Mouse (Mus musculus): ENCODE results near the gene Tspan14.
A peak's percentile ranks its signal among the peaks of the same experiment; 100 is the strongest.

Tspan14 gene

GRCm38 (mm10) chr14:40917632-40918031 is 49.0 kb downstream of the Tspan14 start:
- DNase-seq (ENCODE audit: low read depth), result peak; percentile 82

DNA sequence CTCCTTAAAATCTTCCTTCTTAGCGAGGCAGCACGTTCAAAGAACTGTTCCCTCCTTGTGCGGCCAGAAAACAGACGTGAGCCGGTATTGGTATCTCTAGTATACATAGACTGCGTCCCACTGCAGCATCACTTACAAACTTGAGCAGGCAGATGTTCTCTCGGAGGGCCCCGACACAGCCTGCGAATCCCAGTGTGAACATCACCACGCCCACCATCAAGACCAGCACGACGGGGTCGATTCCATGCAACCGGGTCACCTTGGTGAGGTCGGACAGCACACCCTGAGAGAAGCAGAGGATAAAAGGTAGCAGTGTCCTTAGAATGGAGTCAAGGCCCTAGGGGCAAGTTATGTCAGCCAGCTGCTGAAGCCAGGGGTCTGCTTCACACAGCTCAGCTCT is 49.9 kb downstream of the Tspan14 start:
- DNase-seq (ENCODE audit: low read depth), result no peak

DNA sequence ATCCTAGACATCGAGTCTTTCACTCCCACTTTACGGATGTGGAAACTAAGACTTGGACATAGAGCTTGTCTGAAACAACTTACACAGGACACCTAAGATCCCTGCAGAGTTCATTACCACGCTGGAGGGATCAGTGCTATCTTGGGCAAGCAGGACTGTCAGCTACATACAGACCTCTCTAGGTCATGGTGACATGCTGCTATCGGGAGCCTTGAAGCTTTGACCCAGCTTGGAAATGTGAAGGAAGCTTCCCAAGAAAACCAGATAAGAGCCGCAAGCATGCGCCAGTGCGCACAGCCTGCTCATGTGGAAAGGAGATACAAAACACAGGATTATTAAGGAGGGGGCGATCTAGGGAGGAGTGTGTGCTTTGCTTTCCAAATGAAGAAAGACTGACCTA is 50.8 kb downstream of the Tspan14 start:
- DNase-seq (ENCODE audit: low read depth), result no peak

GRCm38 (mm10) chr14:40914701-40915100 is 51.9 kb downstream of the Tspan14 start:
- DNase-seq (ENCODE audit: low read depth), result no peak

DNA sequence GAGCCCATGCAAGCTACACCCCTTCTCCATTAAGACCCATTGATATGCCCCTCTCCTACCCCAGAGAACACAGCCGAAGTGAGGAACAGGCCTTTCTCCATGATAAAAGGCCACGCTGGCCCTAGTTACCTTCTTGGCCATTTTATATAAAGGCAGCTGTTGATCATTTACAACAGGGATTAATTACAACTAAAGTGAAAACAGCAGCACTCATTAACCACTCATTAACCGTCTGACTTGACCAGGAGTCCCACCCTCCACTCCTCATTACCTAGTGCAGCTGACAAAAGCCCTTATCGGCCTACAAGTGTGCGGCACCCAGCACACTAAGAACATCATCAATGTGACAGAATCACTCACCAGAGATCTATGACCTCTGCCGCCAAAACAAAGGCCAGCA is 52.9 kb downstream of the Tspan14 start:
- DNase-seq (ENCODE audit: low read depth), result no peak

DNA sequence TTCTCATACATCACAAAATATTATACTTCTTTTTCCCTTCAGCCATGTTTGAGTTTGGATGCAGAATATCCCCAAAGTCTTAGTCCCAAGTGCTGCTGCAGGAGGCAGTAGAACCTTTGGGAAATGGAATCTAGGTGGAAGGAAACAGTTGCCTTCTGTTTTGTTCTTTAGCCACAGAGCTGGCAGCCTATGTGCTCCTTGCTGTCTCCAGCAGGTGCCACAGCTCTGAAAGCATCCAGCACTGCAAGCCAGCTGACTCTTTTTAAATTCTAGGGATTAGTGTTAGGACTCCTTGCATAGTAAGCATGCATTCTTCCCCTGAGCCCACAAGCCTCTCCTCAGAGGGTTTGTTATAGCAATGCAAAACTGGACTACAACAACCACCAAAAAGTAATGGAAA is 55.1 kb downstream of the Tspan14 start:
- no peak for DNase-seq (ENCODE audit: low read depth)

DNA sequence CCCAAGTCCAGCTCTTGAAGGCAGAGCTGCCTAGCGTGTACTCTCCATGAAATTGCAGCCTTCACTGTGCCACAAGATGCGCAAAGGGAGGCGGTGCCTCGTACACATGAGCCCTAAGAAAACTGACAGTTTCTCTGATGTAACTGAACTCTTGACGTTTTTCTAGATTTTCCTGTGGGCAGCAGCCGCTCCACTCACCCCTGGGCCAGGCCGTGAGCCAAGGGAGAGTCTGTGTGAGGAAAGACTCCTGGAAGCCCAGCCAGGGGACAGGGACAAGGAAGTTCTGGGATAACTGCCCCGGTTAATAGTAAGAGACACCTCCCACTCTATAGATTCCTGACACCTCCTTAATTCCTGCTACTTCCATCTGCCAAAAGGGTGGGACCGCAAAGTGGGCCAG is 57.8 kb downstream of the Tspan14 start:
- DNase-seq (ENCODE audit: low read depth), result no peak

DNA sequence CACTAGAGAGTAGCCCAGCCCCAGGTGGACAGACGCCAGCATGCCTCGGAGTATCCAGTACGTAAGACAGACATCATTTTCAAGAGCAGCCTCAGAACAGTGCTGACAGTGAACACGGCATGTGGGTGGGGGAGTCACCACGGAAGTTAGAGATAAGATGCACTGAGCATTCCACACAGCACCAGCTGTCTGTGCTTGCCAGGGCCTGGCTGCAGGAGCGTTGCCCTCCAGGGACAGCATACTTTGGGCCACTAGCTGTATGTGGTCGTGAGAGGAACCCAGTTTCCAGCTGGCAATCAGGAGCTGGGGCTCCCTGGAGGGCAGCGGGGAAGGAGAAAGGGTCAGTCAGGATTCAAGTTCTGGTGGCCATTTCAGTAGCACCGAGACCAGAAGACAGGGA is 59.8 kb downstream of the Tspan14 start:
- no peak for DNase-seq (ENCODE audit: low read depth)

DNA sequence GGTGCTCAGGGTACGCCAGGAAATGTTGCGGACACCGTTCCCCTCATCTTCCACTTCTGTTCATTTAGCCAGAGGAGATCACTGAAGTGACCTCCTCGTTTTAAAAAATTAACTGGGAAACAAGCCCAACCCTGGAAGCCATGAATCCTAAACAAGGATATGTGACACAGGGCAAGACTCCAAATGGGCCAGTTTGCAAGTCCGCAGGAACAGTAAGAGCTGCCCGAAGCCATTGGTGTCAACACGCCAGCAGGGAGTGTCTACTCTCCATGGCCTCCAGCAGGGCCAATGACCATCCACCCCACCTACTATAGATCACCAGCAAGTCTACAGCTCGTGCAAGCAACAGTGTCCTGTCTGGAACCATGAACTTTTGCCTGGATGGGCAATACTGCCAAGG is 60.8 kb downstream of the Tspan14 start:
- DNase-seq (ENCODE audit: low read depth), result no peak

DNA sequence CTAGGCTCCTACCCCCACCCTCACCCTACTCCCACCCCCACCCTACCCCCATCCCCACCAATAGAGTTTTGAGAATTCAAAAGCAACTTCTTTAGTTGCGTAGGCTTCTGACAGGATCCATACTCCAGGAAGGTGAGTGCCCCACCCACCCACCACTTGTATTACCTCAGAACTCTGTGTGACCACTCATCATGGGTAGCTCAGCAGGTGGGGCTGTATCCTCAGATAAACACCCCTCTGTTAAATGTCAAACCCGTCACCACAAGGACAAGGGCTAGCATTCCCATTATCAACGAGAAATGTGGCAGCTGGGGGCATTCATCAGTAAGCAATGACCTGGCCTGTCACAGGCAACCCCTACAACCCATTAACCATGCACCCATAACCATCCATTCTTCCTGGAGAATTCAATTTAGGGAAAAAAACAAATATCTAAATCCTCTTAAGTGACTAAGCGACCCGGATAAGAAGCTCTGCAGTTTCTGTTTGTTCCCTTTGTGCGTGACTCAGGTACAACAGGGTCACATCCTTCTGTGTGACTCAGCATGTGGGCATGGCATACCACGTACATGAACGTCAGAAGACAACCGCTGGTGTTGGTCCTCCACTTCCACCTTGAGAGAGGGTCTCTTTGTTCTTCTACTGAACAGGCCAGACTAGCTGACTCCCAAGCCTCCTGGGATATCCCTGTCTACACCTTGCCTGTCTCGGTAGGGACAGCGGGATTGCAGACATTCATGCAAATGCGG is 64.1 kb downstream of the Tspan14 start:
- no peak for DNase-seq (ENCODE audit: low read depth)

DNA sequence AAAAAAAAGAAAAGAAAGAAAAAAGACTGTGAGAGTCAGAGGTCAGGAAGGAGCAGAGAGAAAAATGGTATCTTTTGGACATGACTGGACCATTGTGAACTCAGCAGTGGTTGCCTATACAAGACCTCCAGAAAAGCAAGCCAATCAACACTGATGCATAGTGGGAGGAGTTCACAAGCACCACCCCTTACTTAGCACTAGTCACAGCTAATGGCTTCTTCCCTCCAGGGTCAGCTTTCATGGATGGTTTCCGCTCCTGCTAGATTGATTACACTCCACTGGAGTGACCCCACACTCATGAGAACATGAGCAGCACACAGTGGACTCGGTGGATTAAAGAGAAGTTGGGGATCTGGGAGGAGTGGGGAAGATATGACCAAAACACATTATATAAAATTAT is 66.3 kb downstream of the Tspan14 start:
- no peak for DNase-seq (ENCODE audit: low read depth)

DNA sequence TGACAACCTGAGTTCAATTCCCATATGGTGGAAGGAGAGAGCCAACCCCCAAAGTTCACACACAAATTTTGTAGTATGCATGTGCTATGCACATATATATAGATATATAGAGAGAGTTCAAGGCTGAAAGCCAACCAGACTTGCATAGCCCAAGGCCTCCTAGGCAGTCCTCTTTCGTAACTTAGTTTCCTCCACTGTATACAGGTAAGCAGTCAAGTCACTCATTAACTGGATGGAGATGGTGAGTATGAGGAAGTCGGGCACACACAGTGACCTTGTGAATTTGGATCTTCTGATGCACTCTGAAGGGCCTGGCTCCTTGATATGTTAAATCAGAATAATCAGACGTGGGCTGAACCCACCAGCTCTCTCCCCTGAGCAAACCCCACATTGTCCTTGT is 68.7 kb downstream of the Tspan14 start:
- DNase-seq (ENCODE audit: low read depth), result no peak

DNA sequence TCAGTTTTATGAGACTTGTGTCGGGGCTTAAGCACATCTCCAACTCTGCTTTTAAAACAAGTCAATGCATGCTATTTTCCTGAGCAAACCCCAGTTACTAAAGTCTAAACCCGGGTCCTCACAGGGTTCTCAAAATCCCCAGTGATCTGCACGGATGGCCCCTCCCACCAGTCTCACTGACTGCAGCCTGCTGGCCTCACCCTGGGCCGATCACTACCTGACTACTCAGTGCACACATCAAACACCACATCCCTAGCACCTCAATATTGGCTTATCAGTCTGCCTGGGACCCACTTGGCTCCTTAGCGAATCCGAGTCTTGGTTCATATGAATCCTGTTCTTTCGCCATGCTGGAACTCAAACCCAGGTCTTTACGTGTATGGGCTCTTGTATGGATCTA is 70.9 kb downstream of the Tspan14 start:
- DNase-seq (ENCODE audit: low read depth), result no peak

DNA sequence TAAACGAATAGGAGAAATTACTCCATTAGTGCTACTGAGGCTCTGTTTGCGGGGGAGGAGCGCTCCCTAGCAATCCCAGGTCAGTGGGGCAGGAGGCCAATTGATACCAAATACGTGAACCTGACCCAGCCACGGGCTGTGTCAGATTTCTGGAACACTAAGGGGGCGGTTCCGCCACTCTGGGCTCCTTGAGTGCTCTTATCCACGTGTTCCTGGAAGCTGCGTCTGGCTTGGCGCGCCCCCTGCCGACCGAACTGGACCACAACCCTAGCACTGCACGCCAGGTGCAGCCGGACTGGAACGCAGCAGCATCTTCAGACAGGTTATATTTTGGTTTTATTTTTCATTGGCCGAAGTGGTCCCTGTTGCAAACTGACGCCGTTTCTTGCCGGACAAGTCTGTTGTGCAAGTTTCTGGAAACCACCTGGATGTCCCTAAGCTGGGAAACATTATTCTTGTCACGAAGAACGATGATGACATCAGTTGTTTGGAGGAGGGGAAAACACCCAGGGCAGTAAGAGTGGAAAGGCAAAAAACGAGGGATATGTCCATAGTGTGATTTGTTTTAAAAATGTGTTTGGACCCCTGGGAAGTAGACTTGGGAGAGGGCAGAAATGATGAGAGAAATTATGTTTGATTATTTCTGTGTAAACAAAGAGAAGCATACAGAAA is 71.9 kb downstream of the Tspan14 start:
- DNase-seq (ENCODE audit: low read depth), result peak; percentile 51

DNA sequence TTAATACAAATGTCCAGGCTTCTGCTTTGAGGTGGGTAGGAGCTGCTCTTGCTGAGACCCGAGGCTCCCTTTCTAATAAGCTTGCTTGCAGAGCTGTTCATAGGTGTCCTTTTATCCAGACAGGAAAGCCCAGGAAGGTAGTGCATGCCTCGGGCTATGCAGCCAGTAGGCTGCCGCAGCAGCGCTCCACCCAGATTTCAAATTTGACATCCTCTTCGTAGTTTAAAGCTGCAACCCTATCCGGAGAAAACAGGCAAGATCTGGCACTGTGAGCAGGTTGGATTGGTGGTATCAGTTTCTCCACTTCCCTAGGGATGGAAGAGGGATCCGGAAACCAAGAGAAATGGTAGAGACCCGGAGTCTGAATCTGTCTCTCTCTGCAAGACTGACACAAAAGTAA is 72.7 kb downstream of the Tspan14 start:
- no peak for DNase-seq (ENCODE audit: low read depth)

DNA sequence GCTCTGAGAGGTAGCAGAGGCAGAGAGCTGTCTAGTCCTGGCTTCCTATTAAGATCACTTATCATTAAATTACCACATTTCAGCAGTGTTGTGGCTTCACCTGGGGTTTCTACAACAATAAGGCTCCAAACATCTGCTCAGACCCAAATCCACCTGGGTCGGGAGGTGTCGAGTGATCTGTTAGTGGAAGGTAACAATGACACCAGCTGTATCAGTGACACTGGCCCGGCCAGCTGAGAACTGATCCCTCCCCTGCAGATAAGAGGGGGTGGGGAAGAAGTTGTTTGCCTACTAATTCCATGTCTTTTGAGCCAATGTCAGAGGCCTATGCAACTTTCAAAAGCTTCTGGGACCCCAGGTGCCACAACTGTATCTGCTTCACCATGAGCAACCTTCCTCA is 73.4 kb downstream of the Tspan14 start, which contains the start of gene Sh2d4b:
Gene Sh2d4b, minus strand, starts transcription at position 71 of the 400 bp plus-strand sequence.
- no peak for DNase-seq (ENCODE audit: low read depth)

GRCm38 (mm10) chr14:40892326-40892825 is 74.2 kb downstream of the Tspan14 start:
- DNase-seq (ENCODE audit: low read depth), result no peak

DNA sequence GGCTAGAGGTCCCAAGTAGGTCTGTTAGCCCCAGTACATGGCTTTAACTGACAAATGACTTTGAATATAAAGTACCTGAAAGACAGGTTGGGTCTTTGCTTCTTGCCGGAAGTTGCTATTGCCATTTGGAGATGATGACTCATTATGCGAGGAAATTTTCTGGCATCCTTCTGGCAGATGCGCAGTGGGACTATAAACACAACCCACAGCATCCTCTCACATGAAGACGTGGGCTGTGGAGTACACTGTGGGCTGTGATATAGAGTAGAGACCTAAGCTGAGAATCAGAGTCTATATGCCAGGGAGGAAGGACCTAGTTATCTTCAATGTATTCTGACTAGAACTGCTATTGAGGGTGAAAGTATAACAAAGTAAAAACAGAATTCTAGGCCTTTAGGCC is 75.1 kb downstream of the Tspan14 start:
- no peak for DNase-seq (ENCODE audit: low read depth)

GRCm38 (mm10) chr14:40889704-40890103 is 76.9 kb downstream of the Tspan14 start:
- no peak for DNase-seq (ENCODE audit: low read depth)

- DNase-seq (ENCODE audit: low read depth), result no peak
Observed at GRCm38 (mm10) chr14:40889181-40889580, 77.4 kb downstream of the Tspan14 start.

DNA sequence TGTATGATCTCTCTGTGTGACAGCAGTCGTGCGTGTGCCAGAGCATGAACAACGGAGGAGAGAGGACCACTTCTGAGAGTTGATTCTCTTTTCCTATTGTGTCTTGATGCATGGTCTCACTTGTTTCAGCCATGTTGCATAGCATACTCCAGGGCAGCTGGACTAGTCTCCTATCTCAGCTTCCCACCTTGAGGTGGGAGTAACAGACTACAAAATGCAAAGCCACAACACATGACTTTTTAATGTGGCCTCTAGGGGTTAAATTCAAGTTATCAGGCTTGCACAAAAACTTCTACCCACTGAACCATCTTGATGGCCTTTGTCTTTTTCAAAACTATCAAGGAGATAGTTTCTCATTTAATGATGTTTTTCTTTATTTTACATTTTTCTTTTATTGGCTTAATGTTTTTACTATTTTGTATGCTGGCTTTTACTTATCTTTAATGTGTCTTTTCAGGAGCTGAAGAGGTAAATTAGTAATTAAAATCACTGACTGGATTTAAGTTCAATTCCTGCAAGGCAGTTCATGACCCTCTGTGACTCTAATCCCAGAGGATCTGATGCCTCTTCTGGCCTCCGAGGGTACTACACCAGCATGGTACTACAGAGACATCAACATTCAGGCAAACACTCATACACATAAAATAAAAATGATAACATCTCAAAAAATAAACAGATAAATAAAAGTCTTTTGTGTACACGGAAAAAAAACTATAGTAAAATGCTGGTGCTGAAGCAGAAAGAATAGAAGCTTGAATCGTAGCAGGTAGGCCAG is 80.0 kb downstream of the Tspan14 start:
- DNase-seq (ENCODE audit: low read depth), result no peak

GRCm38 (mm10) chr14:40885752-40886151 is 80.9 kb downstream of the Tspan14 start:
- no peak for DNase-seq (ENCODE audit: low read depth)

GRCm38 (mm10) chr14:40885225-40885624 is 81.4 kb downstream of the Tspan14 start:
- DNase-seq (ENCODE audit: low read depth), result no peak

All from c-Kit-positive CD71-negative TER-119-negative erythroid progenitor cells, embryonic 14.5 days (primary cell).